Mouse (Mus musculus): Measurements from ENCODE around the gene Clgn.
A peak's percentile ranks its signal among the peaks of the same experiment; 100 is the strongest.
"Not testable (repeated sequence)": the region's sequence is repeated elsewhere in the genome, so short reads cannot be mapped to it uniquely, and the experiment has no call there.

Clgn gene

GRCm38 (mm10) chr8:83423032-83423825 is 33.6 kb downstream of the Clgn start:
- no peak for DNase-seq (ENCODE audit: low read depth)

- no peak for DNase-seq (ENCODE audit: low read depth)
Observed at GRCm38 (mm10) chr8:83425202-83425601, 35.5 kb downstream of the Clgn start.

- no peak for DNase-seq (ENCODE audit: low read depth)
Observed at GRCm38 (mm10) chr8:83426104-83426759, 36.6 kb downstream of the Clgn start.

- DNase-seq (ENCODE audit: low read depth) = no peak
Observed at GRCm38 (mm10) chr8:83426949-83427348, 37.3 kb downstream of the Clgn start.

GRCm38 (mm10) chr8:83428621-83429020 is 39.0 kb downstream of the Clgn start:
- DNase-seq (ENCODE audit: low read depth) = not testable (repeated sequence)

- no peak for DNase-seq (ENCODE audit: low read depth)
Observed at GRCm38 (mm10) chr8:83429071-83429524, 39.4 kb downstream of the Clgn start.

- no peak for DNase-seq (ENCODE audit: low read depth)
Observed at GRCm38 (mm10) chr8:83437077-83437476, 47.4 kb downstream of the Clgn start.

GRCm38 (mm10) chr8:83441656-83442242 is 52.1 kb downstream of the Clgn start:
- DNase-seq (ENCODE audit: low read depth) = no peak

GRCm38 (mm10) chr8:83442243-83443051 is 52.8 kb downstream of the Clgn start:
- DNase-seq (ENCODE audit: low read depth) = peak; percentile 98

- no peak for DNase-seq (ENCODE audit: low read depth)
Observed at GRCm38 (mm10) chr8:83443052-83443400, 53.4 kb downstream of the Clgn start.

- DNase-seq (ENCODE audit: low read depth) = peak; percentile 50
Observed at GRCm38 (mm10) chr8:83449960-83450359, 60.3 kb downstream of the Clgn start.

- peak; percentile 78 for DNase-seq (ENCODE audit: low read depth)
Observed at GRCm38 (mm10) chr8:83451056-83451455, 61.4 kb downstream of the Clgn start.

- no peak for DNase-seq (ENCODE audit: low read depth)
Observed at GRCm38 (mm10) chr8:83457121-83457520, 67.5 kb downstream of the Clgn start.

- no peak for DNase-seq (ENCODE audit: low read depth)
Observed at GRCm38 (mm10) chr8:83458222-83458621, 68.6 kb downstream of the Clgn start, which contains the start of gene Scoc. TSS of gene Scoc (minus strand) at chr8:83458391.

- no peak for DNase-seq (ENCODE audit: low read depth)
Observed at GRCm38 (mm10) chr8:83459606-83460005, 69.9 kb downstream of the Clgn start.
